1 mouse cellular context compared by ENCODE assay signal in the genomic region with DNA sequence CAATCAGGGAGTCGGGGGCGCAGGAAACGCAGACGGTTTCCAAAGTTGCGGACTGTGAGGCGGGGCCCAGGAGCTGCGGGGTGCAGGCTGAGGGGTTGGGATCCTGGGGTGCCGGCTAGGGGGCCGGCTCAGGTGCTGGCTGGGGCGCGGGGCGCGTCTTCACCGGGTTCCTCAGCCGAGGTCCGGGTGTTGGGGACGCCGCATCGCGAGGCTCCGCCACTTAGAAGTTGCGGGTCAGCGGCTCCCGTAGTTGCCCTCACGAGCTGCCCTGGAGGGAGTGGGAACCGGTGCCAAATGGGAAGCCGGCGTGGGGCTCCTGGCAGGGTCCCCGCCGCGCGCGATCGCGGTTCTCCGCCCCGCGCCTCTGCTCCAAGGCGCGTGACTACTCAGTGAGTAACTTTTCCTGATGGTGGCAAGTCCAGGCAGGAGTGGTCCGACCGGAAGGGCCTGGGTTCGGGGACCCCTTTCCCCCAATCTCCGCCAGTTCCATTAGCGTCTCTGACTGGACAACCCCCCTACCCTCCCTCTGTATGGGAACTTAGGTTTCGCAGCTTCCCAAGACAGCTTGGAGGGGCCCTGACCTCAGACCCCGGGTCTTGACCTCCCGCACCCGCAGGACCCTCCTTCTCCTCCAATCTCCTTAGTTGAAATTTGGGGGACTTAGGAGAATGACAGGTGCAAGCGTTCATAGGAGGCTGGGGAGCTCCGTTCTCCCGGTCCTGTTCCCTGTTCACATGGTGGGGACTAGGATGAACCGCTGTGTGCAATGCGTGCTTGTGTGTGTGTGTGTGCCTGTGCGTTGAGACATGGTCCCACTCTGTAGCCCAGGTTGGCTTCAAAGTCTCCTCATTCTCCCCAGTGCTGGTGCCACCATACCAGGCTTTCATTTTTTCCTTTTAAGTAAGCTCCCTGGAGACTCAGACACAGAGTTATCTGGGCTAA.
TF ChIP-seq lines count a peak whose summit lies in the region.

No protein-coding gene starts in this region.

TF ChIP-seq in CH12.LX, 34 proteins besides CTCF, POLR2A, EP300 and RAD21:
- TF ChIP-seq CHD2 (IDR thresholded peaks at IDR 0.05; ENCODE audit: low read length) (no peak), MAZ (IDR thresholded peaks at IDR 0.05; ENCODE audit: low read depth, low read length) (no peak), HCFC1 (IDR thresholded peaks at IDR 0.05; ENCODE audit: low read depth, low read length) (no peak), KAT2A (IDR thresholded peaks at IDR 0.05; ENCODE audit: insufficient replicate concordance, low read length) (no peak), MAFK (IDR thresholded peaks at IDR 0.05; ENCODE audit: insufficient replicate concordance, low read length) (no peak), JUND (conservative IDR thresholded peaks at IDR 0.05; ENCODE audit: low read depth, low read length) (no peak), PAX5 (IDR thresholded peaks at IDR 0.05; ENCODE audit: low read length) (no peak), JUN (IDR thresholded peaks at IDR 0.05; ENCODE audit: insufficient read depth, low read depth, low read length) (no peak), UBTF (IDR thresholded peaks at IDR 0.05; ENCODE audit: low read depth, low read length) (no peak), MAX (IDR thresholded peaks at IDR 0.05; ENCODE audit: low read length) (no peak), RCOR1 (conservative IDR thresholded peaks at IDR 0.05; ENCODE audit: low read depth, low read length) (no peak), USF2 (conservative IDR thresholded peaks at IDR 0.05; ENCODE audit: low read depth, low read length) (no peak), NRF1 (IDR thresholded peaks at IDR 0.05; ENCODE audit: low read depth, low read length) (no peak), ZC3H11A (IDR thresholded peaks at IDR 0.05; ENCODE audit: low read depth, low read length) (no peak), IRF4 (IDR thresholded peaks at IDR 0.05; ENCODE audit: low read depth, low read length) (no peak), SMC3 (IDR thresholded peaks at IDR 0.05; ENCODE audit: low read depth, low read length) (no peak), TBP (conservative IDR thresholded peaks at IDR 0.05; ENCODE audit: low read depth, low read length) (no peak)
